Mouse (Mus musculus) testis, postnatal 10 days (tissue): ENCODE measurements around the gene Klhdc7a.

Experiments used
- DNase-seq: peaks from one replicate; pipeline ENCODE4 v3.0.0; 2021; ENCODE audit warnings: low spot score

Gene Klhdc7a

GRCm38 (mm10) chr4:139960086-139960713, 7.6 kb downstream of the Klhdc7a start:
- no peak for DNase-seq

- no peak for DNase-seq
Observed at GRCm38 (mm10) chr4:139959188-139959587, 8.6 kb downstream of the Klhdc7a start.

GRCm38 (mm10) chr4:139950876-139951485, 16.8 kb downstream of the Klhdc7a start:
- no peak for DNase-seq

- DNase-seq: peak; percentile 70
Observed at GRCm38 (mm10) chr4:139950431-139950848, 17.4 kb downstream of the Klhdc7a start.

GRCm38 (mm10) chr4:139948591-139948990, 19.2 kb downstream of the Klhdc7a start:
- no peak for DNase-seq

GRCm38 (mm10) chr4:139947341-139947740, 20.5 kb downstream of the Klhdc7a start:
- no peak for DNase-seq

- no peak for DNase-seq
Observed at GRCm38 (mm10) chr4:139941831-139942230, 26.0 kb downstream of the Klhdc7a start.

- DNase-seq: no peak
Observed at GRCm38 (mm10) chr4:139935557-139935956, 32.3 kb downstream of the Klhdc7a start.

- no peak for DNase-seq
Observed at GRCm38 (mm10) chr4:139932970-139933801, 34.6 kb downstream of the Klhdc7a start.

- DNase-seq: no peak
Observed at GRCm38 (mm10) chr4:139931790-139932510, 35.9 kb downstream of the Klhdc7a start.

- no peak for DNase-seq
Observed at GRCm38 (mm10) chr4:139930885-139931284, 36.9 kb downstream of the Klhdc7a start.

- no peak for DNase-seq
Observed at GRCm38 (mm10) chr4:139926161-139926561, 41.7 kb downstream of the Klhdc7a start.

- no peak for DNase-seq
Observed at GRCm38 (mm10) chr4:139925275-139926160, 42.3 kb downstream of the Klhdc7a start.

- no peak for DNase-seq
Observed at GRCm38 (mm10) chr4:139916731-139917130, 51.1 kb downstream of the Klhdc7a start.
